Mouse (Mus musculus): ENCODE results near the gene Dstyk.
A peak's percentile ranks its signal among the peaks of the same experiment; 100 is the strongest.

Dstyk gene

GRCm38 (mm10) chr1:132388813-132389803 lies 28.2 kb upstream of the Dstyk start:
- peak; percentile 38 for DNase-seq (ENCODE audit: low read depth)

- DNase-seq (ENCODE audit: low read depth), result peak; percentile 81
These were observed 27.3 kb upstream of the Dstyk start for GRCm38 (mm10) chr1:132389886-132390585.

GRCm38 (mm10) chr1:132390691-132391579 lies 26.4 kb upstream of the Dstyk start, which contains the start of gene Tmcc2:
TSS of gene Tmcc2 (minus strand) at chr1:132391281.
- DNase-seq (ENCODE audit: low read depth), result peak; percentile 57

GRCm38 (mm10) chr1:132391580-132392022 lies 25.8 kb upstream of the Dstyk start:
- peak; percentile 88 for DNase-seq (ENCODE audit: low read depth)

- no peak for DNase-seq (ENCODE audit: low read depth)
These were observed 24.5 kb upstream of the Dstyk start for GRCm38 (mm10) chr1:132392872-132393271.

- DNase-seq (ENCODE audit: low read depth), result peak; percentile 43
These were observed 20.6 kb upstream of the Dstyk start for GRCm38 (mm10) chr1:132396705-132397104.

GRCm38 (mm10) chr1:132400538-132400937 lies 16.8 kb upstream of the Dstyk start:
- DNase-seq (ENCODE audit: low read depth), result no peak

- no peak for DNase-seq (ENCODE audit: low read depth)
These were observed 15.5 kb upstream of the Dstyk start for GRCm38 (mm10) chr1:132401843-132402242.

- no peak for DNase-seq (ENCODE audit: low read depth)
These were observed 6.7 kb upstream of the Dstyk start for GRCm38 (mm10) chr1:132410657-132411056.

- DNase-seq (ENCODE audit: low read depth), result peak; percentile 56
These were observed 962 bp upstream of the Dstyk start for GRCm38 (mm10) chr1:132416244-132416942.

- DNase-seq (ENCODE audit: low read depth), result no peak
These were observed 438 bp upstream of the Dstyk start for GRCm38 (mm10) chr1:132416943-132417290.

- DNase-seq (ENCODE audit: low read depth), result peak; percentile 54
These were observed 2.9 kb downstream of the Dstyk start for GRCm38 (mm10) chr1:132420206-132420605.

GRCm38 (mm10) chr1:132420662-132421061 lies 3.3 kb downstream of the Dstyk start:
- peak; percentile 35 for DNase-seq (ENCODE audit: low read depth)

- no peak for DNase-seq (ENCODE audit: low read depth)
These were observed 5.7 kb downstream of the Dstyk start for GRCm38 (mm10) chr1:132422912-132423696.

- no peak for DNase-seq (ENCODE audit: low read depth)
These were observed 8.2 kb downstream of the Dstyk start for GRCm38 (mm10) chr1:132425600-132425999.

- DNase-seq (ENCODE audit: low read depth), result no peak
These were observed 13.5 kb downstream of the Dstyk start for GRCm38 (mm10) chr1:132430818-132431217.

- DNase-seq (ENCODE audit: low read depth), result peak; percentile 78
These were observed 14.4 kb downstream of the Dstyk start for GRCm38 (mm10) chr1:132431716-132432115.

GRCm38 (mm10) chr1:132433349-132433748 lies 16.0 kb downstream of the Dstyk start:
- no peak for DNase-seq (ENCODE audit: low read depth)

GRCm38 (mm10) chr1:132434032-132434431 lies 16.7 kb downstream of the Dstyk start:
- DNase-seq (ENCODE audit: low read depth), result no peak

GRCm38 (mm10) chr1:132436320-132436958 lies 19.1 kb downstream of the Dstyk start:
- peak; percentile 56 for DNase-seq (ENCODE audit: low read depth)
